Mouse (Mus musculus) liver, embryonic 13.5 days (tissue): Measurements from ENCODE around the gene Fpr-rs7. TPM values are rescaled to one million over a fixed set of nuclear protein-coding genes. Genes with fewer than 3 reads are reported as not detected.

Experiments
- ATAC-seq: fragments of 200-750 bp; cut with Nextera tagmentation; 2 replicates; pipeline ENCODE4 v1.8.0; 2017; ENCODE audit warnings: low read depth, mild to moderate bottlenecking, moderate number of reproducible peaks, moderate library complexity
- DNase-seq: peaks from one replicate; pipeline ENCODE4 v3.0.0; 2022
- H3K27ac ChIP-seq: fragments of 300-500 bp; sonication (generic); 2 replicates; pipeline ENCODE4 v1.5.1; 2015; ENCODE audit warnings: moderate library complexity, mild to moderate bottlenecking, inconsistent platforms
- H3K27me3 ChIP-seq: fragments of 300-500 bp; sonication (generic); 2 replicates; pipeline ENCODE4 v1.6.1; 2015; ENCODE audit warnings: mild to moderate bottlenecking, inconsistent platforms
- H3K36me3 ChIP-seq: fragments of 300-500 bp; sonication (generic); 2 replicates; pipeline ENCODE4 v1.6.1; 2015; ENCODE audit warnings: mild to moderate bottlenecking, inconsistent platforms
- H3K4me1 ChIP-seq: fragments of 300-500 bp; sonication (generic); replicated peaks from 2 replicates; pipeline ENCODE4 v1.6.1; 2015; ENCODE audit warnings: inconsistent platforms
- H3K4me2 ChIP-seq: fragments of 300-500 bp; sonication (generic); 2 replicates; pipeline ENCODE4 v1.6.1; 2015; ENCODE audit warnings: inconsistent platforms, mild to moderate bottlenecking, moderate library complexity
- H3K4me3 ChIP-seq: fragments of 300-500 bp; sonication (generic); replicated peaks from 2 replicates; pipeline ENCODE4 v1.5.1; 2015; ENCODE audit warnings: mild to moderate bottlenecking, inconsistent platforms
- H3K9ac ChIP-seq: fragments of 300-500 bp; sonication (generic); 2 replicates; pipeline ENCODE4 v1.6.1; 2015; ENCODE audit warnings: mild to moderate bottlenecking, inconsistent platforms
- H3K9me3 ChIP-seq: fragments of 300-500 bp; sonication (generic); replicated peaks from 2 replicates; pipeline ENCODE4 v1.6.1; 2016; ENCODE audit warnings: inconsistent platforms
- WGBS: fragments of 180-500 bp; shearing (Covaris S2); methylation state at CpG from one replicate; pipeline ENCODE4 v1.1.7; 2015; ENCODE audit not compliant: insufficient replicate concordance; 5-methylcytosine and 5-hydroxymethylcytosine counted together
- polyA plus RNA-seq: library from polyadenylated mRNA; unstranded; fragments of >200 nt; fragmentation: Nextera tagmentation; extraction: Ambion mirVana; gene quantifications from 2 replicates; pipeline ENCODE4 v1.2.1, GENCODE M21; 2015

Gene Fpr-rs7
- not detected in 2 replicates for polyA plus RNA-seq

DNA sequence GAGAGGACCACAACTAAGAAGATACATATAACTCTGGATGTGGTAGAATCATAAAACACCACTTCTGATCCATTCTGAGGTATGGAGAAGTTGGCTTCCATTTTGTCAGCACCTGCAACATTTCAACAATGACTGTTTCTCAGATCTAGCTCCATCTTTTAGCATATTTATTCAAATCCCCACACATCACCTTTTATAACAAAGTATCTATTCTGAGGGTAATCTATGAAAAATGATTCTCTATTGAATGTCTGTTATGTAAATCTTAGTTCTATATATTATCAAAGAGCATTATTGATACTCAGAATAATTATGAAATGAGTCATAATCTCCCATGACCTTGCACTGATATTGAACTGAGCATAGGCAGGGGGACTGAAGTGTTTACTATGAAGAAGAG lies at the start of gene Fpr-rs7:
Gene Fpr-rs7, minus strand, starts transcription at position 101 of the 400 bp plus-strand sequence.
- Histone ChIP-seq H3K4me1 (no peaks in the 10 kb centered on the region), H3K4me2 (no peak within 1 kb of the TSS), H3K9ac (no peak within 1 kb of the TSS), H3K27ac (no peak within 1 kb of the TSS), H3K4me3 (no peak within 1 kb of the TSS), H3K9me3 (0 out of 2 replicates have a peak, but pooled peaks cover 2% of the 10 kb centered on the region), H3K36me3 (no peaks in the 10 kb centered on the region), H3K27me3 (no peaks in the 10 kb centered on the region)
- no peak for DNase-seq
- no peak for ATAC-seq

DNA sequence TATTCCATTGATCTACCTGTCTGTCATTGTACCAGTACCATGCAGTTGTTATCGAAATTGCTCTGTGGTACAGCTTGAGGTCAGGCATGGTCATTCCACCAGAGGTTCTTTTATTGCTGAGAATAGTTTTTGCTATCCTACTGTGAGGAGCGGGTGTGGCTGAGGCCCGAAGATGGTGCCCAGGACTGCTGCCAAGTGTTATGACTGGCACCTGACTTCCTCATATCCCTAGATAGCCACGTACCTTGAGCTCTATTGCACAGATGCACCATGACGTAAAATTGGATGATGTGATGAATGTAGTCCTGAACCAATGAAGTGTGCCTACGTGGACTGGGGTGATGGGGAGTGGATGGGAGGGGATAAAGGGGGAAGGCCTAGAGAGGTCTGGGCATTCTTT lies 39.9 kb downstream of the Fpr-rs7 start:
- 0 out of 2 replicates have a peak, but pooled peaks cover 5% of the 10 kb centered on the region for H3K9me3 ChIP-seq
- no peaks in the 10 kb centered on the region for H3K27me3 ChIP-seq
- 57% methylated on average over 6 of the region's 6 CpGs for WGBS
- no peaks in the 10 kb centered on the region for H3K4me1 ChIP-seq
- ATAC-seq (no peak), DNase-seq (no peak)
- no peak overlapping the region for H3K4me2 ChIP-seq
- H3K9ac ChIP-seq: no peak overlapping the region
- H3K27ac ChIP-seq: no peak overlapping the region
- no peaks in the 10 kb centered on the region for H3K36me3 ChIP-seq
- no peak overlapping the region for H3K4me3 ChIP-seq

DNA sequence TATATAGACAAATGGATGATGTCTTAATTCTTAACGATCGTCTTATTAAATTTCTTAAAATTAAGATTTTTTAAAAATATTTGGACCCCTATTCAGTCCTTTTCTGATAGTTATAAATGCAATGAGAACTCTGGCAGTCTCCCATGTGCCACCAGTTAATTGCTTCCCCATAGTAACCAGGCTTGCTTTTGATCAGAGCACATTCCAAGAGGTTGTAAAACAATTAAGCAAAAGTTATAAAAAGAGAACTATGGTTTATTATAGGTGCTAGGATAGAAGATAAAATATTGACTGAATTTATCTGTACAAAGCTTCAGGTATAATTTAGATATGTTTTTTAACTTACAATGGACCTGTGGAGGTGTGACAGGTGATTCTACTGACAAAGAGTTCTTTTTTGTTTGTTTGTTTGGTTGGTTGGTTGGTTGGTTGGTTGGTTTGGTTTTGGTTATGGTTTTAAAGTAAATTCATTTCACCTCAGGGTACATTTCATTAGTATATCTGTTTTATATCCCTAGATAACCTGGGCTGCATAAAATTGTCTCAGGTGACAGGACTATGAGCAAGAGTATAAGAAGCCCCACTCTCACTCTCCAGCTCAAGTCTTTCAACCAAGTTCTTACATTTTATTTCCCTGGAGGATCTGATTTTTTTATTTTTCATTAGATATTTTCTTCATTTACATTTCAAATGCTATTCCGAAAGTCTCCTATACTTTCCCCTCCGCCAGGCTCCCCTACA lies 42.2 kb downstream of the Fpr-rs7 start:
- DNase-seq (no peak), ATAC-seq (no peak)
- Histone ChIP-seq H3K36me3 (no peaks in the 10 kb centered on the region), H3K4me3 (no peak overlapping the region), H3K27me3 (no peaks in the 10 kb centered on the region), H3K4me2 (no peak overlapping the region), H3K9ac (no peak overlapping the region), H3K27ac (no peak overlapping the region), H3K9me3 (0 out of 2 replicates have a peak, but pooled peaks cover 5% of the 10 kb centered on the region), H3K4me1 (no peaks in the 10 kb centered on the region)
- 71% methylated on average over 4 of the region's 4 CpGs for WGBS

Other genes with a start within 250 kb of the Fpr-rs7 start
- gene Vmn2r104, start 65.9 kb downstream of the Fpr-rs7 start, polyA plus RNA-seq: not detected in 2 replicates
- gene Fpr-rs6, start 68.9 kb upstream of the Fpr-rs7 start, polyA plus RNA-seq: not detected in 2 replicates
- gene Vmn2r105, start 120.8 kb upstream of the Fpr-rs7 start, polyA plus RNA-seq: not detected in 2 replicates
- gene Vmn2r106, start 171.3 kb upstream of the Fpr-rs7 start, polyA plus RNA-seq: not detected in 2 replicates
- gene Vmn2r107, start 231.0 kb upstream of the Fpr-rs7 start, polyA plus RNA-seq: not detected in 2 replicates